Mouse (Mus musculus): ENCODE measurements around the gene Eomes.

The Eomes gene

GRCm38 (mm10) chr9:118516162-118516561 lies 38.1 kb downstream of the Eomes start:
- in situ Hi-C loops (cut with MboI, MseI) = no loop called here

GRCm38 (mm10) chr9:118517619-118518018 lies 39.6 kb downstream of the Eomes start:
- in situ Hi-C loops (cut with MboI, MseI) = no loop called here

- in situ Hi-C loops (cut with MboI, MseI) = no loop called here
Measured at GRCm38 (mm10) chr9:118519101-118519500, 41.1 kb downstream of the Eomes start.

GRCm38 (mm10) chr9:118520011-118520410 lies 42.0 kb downstream of the Eomes start:
- in situ Hi-C loops (cut with MboI, MseI) = no loop called here

DNA sequence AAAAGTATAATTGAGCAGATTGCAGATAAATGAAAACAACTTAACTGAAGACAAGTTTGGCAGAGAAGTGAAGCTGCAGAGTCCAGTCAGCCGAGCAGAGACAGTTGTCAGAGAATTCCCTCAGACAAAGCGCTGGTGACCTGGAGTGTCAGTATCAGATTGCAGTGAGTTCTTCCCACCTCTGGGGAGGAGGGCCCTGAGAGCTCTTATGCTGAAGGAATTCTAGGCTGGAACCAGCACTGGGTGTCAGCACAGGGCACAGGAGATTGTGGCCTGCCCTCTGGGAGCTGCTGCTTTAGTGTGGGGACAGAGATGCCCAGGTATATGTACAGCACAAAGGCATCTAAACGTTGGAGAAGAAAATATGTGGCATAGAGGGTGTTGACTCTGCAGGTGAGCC lies 42.8 kb downstream of the Eomes start:
- in situ Hi-C loops (cut with MboI, MseI) = no loop called here

GRCm38 (mm10) chr9:118521659-118522058 lies 43.6 kb downstream of the Eomes start:
- in situ Hi-C loops (cut with MboI, MseI) = no loop called here

- in situ Hi-C loops (cut with MboI, MseI) = no loop called here
Measured at GRCm38 (mm10) chr9:118523738-118524137, 45.7 kb downstream of the Eomes start.

- in situ Hi-C loops (cut with MboI, MseI) = no loop called here
Measured at GRCm38 (mm10) chr9:118527056-118527455, 49.0 kb downstream of the Eomes start.

- in situ Hi-C loops (cut with MboI, MseI) = no loop called here
Measured at GRCm38 (mm10) chr9:118529783-118530182, 51.8 kb downstream of the Eomes start.

GRCm38 (mm10) chr9:118530679-118531078 lies 52.7 kb downstream of the Eomes start:
- in situ Hi-C loops (cut with MboI, MseI) = no loop called here

DNA sequence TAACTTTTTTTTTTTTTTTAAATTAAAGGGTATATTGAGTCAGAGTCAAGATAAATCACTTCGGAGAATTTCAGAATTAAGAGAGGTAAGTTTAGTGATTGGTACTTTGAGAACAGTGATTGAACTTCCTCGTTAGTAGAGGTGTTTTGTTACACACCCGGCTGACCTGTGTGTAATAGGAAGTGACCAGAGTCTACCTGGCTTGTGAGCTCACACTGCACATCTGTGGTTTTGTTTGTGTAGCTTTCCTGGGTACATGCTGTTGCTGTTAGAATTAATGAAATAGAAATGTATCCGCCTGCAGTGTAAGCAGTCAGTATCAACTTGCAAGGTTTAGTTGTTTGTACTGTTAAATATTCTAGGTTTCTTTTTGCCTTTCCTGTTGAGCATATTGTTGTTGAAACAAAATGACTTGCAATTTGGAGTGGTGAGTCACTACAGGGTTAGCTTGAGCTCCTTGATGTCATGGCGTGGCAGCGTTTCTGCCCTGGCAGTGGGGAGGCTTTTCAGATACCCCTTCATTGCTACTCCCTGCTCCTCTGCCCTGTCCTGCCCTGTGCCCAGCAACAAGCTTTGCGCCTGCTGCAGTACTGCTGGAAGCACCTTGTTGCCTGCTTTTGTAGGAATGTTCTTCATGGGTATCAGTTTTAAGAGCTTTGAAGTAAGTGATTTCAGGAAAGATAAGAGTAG lies 54.6 kb downstream of the Eomes start:
- in situ Hi-C loops (cut with MboI, MseI) = no loop called here

Measured in T-helper 17 cell (primary cell).